Mouse (Mus musculus) kidney, adult 18-20 months (tissue): ENCODE measurements around the gene Sec24c.
A peak's percentile ranks its signal among the peaks of the same experiment; 100 is the strongest.

Experiments used
- DNase-seq: peaks from one replicate; pipeline ENCODE4 v3.0.0; 2021

Gene Sec24c

GRCm38 (mm10) chr14:20735892-20736390 lies 61.8 kb downstream of the Sec24c start:
- no peak for DNase-seq

- peak; percentile 71 for DNase-seq
These were observed 63.2 kb downstream of the Sec24c start for GRCm38 (mm10) chr14:20737306-20737705.

DNA sequence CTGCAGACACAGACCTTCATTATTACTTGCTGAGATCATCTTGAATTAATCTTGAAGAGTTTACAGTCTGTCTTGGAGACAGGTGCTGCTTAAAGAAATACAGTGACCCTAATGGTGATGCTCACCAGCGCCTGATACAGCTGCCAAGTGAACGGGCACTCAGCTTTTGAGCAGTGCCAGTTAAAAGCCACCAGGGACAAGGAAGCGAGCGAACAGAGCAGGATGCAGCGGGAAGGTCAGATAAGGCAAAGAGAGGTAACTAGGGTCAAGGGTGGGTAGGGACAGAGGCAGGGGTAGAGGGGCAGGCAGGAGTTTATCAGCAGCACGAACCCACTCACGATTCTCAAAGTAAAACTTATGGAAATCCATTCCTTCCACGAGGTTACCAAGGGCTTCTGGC lies 64.4 kb downstream of the Sec24c start:
- DNase-seq: no peak

GRCm38 (mm10) chr14:20741301-20741700 lies 67.2 kb downstream of the Sec24c start:
- no peak for DNase-seq

GRCm38 (mm10) chr14:20743614-20744013 lies 69.5 kb downstream of the Sec24c start:
- no peak for DNase-seq
